Mouse (Mus musculus) C2C12 (cell line): Measurements from ENCODE around the gene Cryba2. TPM values are rescaled to one million over a fixed set of nuclear protein-coding genes. Genes with fewer than 3 reads are reported as not detected.

Experiments used
- H3K27me3 ChIP-seq: one replicate; pipeline ENCODE4 v1.6.1; 2011; ENCODE audit not compliant: control insufficient read depth, insufficient read depth, insufficient read length
- H3K36me3 ChIP-seq: one replicate; pipeline ENCODE4 v1.6.1; 2011; ENCODE audit not compliant: control insufficient read depth, insufficient read depth
- H3K4me3 ChIP-seq: one replicate; pipeline ENCODE4 v1.5.1; 2011; ENCODE audit warnings: mild to moderate bottlenecking, control low read depth; ENCODE audit not compliant: poor library complexity, insufficient read depth, severe bottlenecking
- H3K79me2 ChIP-seq: one replicate; pipeline ENCODE4 v1.6.1; 2011; ENCODE audit not compliant: control insufficient read depth, insufficient read depth
- H3K79me3 ChIP-seq: one replicate; pipeline ENCODE4 v1.6.1; 2011; ENCODE audit warnings: low read depth, control low read depth
- H3ac ChIP-seq: one replicate; pipeline ENCODE3; 2011; ENCODE audit warnings: low read depth; ENCODE audit not compliant: control insufficient read depth, insufficient read length
- CEBPB ChIP-seq: IDR thresholded peaks from one replicate; pipeline ENCODE4 v1.6.1; 2011; ENCODE audit warnings: low read depth, mild to moderate bottlenecking, control low read depth, moderate library complexity
- CTCF ChIP-seq: IDR thresholded peaks from one replicate; pipeline ENCODE4 v1.5.1; 2011; ENCODE audit not compliant: control insufficient read depth, insufficient read depth, insufficient read length
- FOSL1 ChIP-seq: IDR thresholded peaks from one replicate; pipeline ENCODE4 v1.8.0; 2011; ENCODE audit warnings: mild to moderate bottlenecking, low read length; ENCODE audit not compliant: poor library complexity, insufficient read depth, severe bottlenecking
- MAX ChIP-seq: IDR thresholded peaks from one replicate; pipeline ENCODE4 v1.6.1; 2011; ENCODE audit warnings: mild to moderate bottlenecking, control low read depth
- MYOD1 ChIP-seq: IDR thresholded peaks from one replicate; pipeline ENCODE4 v1.6.1; 2011; ENCODE audit warnings: low read depth; ENCODE audit not compliant: control insufficient read depth, insufficient read length
- MYOG ChIP-seq: IDR thresholded peaks from one replicate; pipeline ENCODE4 v1.6.1; 2011; ENCODE audit not compliant: control insufficient read depth, insufficient read length; ENCODE audit errors: extremely low read depth
- USF1 ChIP-seq: IDR thresholded peaks from one replicate; pipeline ENCODE4 v1.6.1; 2011; ENCODE audit warnings: low read depth, mild to moderate bottlenecking, control low read depth, moderate library complexity
- polyA plus RNA-seq: library from polyadenylated mRNA; unstranded; fragments of >200 nt; fragmentation: generic; extraction: Trizol; gene quantifications from one replicate; pipeline ENCODE4 v1.2.1, GENCODE M21; 2012; ENCODE audit warnings: missing spikeins

The Cryba2 gene
- polyA plus RNA-seq, 1 experiment, result not detected

DNA sequence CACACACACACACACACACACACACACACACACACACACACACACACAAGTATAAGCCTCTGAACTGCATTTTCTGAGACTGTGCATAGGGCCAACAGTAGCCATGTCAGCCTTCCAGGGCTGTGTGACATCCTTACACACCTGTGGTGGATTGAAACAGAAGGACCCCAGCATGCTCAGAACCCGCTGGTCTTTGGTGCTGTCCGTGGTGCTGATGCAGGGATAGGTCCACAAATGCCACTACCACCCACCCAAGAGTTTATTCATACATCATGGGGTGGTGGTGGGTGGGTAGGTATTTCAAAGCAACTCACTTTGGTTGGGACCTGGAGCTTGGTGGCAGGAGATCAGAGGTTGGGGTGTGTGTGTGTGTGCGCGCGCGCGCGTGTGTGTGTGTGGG, 1.4 kb downstream of the Cryba2 start:
- Histone ChIP-seq H3K79me2 (no peaks in the 10 kb centered on the region), H3K79me3 (no peaks in the 10 kb centered on the region), H3ac (no peak overlapping the region), H3K27me3 (peaks cover 48% of the 10 kb centered on the region), H3K4me3 (no peak overlapping the region), H3K36me3 (no peaks in the 10 kb centered on the region)
- TF ChIP-seq USF1, result no peak
- no peak for TF ChIP-seq MYOG
- no peak for TF ChIP-seq FOSL1
- TF ChIP-seq CEBPB, result no peak
- TF ChIP-seq MYOD1, result no peak
- no peak for TF ChIP-seq MAX
- TF ChIP-seq CTCF, result no peak

DNA sequence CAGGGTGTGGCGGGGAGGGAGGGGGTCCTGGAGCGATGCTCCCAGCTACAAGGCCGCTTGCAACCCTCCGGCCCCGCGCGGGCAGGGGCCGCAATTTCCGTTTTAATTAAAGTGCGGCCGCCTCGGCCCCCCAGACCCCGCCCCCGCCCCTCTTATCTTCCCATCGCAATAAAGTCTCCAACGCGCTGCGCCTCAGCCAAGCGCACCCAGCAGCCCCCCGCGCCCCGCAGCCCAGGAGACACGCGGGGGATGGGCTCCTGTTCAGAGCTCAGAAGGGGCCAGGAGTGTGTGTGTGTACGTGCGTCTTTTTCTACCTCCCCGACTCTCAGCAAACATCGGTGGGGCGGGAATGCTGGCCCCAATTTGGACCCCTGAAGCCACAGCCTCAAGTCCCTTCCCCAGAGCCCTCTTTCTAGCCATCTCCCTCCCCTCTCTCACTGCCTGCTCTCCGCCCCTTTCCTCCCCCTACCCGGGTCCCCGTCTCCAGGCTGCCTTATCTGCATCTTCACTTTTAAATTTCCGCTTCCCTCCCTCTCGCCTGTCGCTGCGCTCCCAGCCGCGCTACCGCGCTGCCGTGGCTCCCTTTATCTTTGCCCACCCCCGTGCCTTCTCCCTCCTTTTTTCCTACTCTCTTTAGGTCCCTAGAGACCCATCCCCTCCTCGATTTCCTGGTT, 7.4 kb downstream of the Cryba2 start, which contains the start of gene Fev:
Gene Fev (minus strand): TSS at position 51 of the 674 bp plus-strand sequence.
- no peaks in the 10 kb centered on the region for H3K36me3 ChIP-seq
- H3K79me2 ChIP-seq, result no peaks in the 10 kb centered on the region
- TF ChIP-seq USF1 (no peak), FOSL1 (no peak), CEBPB (no peak), MAX (no peak), MYOD1 (no peak), CTCF (no peak), MYOG (no peak)
- H3K79me3 ChIP-seq, result no peaks in the 10 kb centered on the region
- no peak within 1 kb of the TSS for H3ac ChIP-seq
- H3K27me3 ChIP-seq, result peaks cover 74% of the 10 kb centered on the region
- H3K4me3 ChIP-seq, result no peak within 1 kb of the TSS

DNA sequence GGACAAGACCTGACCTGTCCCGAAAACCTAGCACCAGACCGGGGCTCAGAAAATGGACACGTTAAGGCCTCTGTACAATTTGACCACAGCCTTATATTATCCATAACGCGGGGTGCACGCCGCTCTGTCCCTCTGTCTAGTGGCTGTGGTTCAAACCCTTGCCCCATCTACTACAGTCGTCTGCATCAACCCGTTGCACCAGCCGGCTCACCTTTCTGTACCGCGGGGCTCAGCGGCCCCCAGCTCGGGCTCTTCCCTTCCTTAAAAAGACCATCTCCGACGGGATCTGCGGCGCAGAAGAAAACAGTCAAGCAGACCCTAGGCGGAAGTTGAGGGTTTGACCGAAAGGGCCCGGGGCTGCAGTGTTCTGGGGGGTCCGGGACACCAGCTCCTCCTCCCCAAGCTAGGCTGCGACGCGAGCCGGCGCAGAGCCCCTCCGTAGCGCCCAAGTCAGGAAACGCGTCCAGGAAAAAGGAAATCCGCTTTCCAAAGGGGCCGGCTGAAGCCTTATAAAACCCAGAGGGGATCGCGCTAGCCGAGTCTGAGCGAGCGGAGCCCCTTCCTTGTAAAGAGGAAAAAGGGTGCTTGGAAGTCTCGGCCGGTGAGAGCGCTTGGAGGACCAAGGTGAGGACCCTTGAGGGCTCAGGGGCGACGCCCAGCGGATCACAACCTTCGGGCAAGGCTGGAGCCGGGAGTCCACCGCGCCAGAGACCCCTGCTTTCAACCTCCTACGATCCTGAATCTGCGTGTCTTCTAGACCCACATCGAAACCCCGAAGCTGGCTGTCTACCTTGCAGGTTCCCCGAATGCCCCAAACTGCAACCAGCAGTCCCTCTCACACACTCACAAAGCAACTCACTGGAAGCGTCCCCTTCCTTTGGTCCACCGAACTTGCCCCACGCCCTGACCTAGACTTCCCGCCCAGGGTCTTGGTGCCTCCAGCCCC, 8.5 kb downstream of the Cryba2 start:
- no peak overlapping the region for H3ac ChIP-seq
- no peaks in the 10 kb centered on the region for H3K79me3 ChIP-seq
- H3K36me3 ChIP-seq, result no peaks in the 10 kb centered on the region
- peaks cover 71% of the 10 kb centered on the region for H3K27me3 ChIP-seq
- H3K79me2 ChIP-seq, result no peaks in the 10 kb centered on the region
- H3K4me3 ChIP-seq, result no peak overlapping the region
- TF ChIP-seq CTCF (no peak), MYOG (no peak), MAX (no peak)

GRCm38 (mm10) chr1:74883441-74883840, 9.5 kb downstream of the Cryba2 start:
- no peak overlapping the region for H3ac ChIP-seq
- H3K79me3 ChIP-seq, result no peaks in the 10 kb centered on the region
- H3K27me3 ChIP-seq, result peaks cover 76% of the 10 kb centered on the region
- no peaks in the 10 kb centered on the region for H3K79me2 ChIP-seq
- no peaks in the 10 kb centered on the region for H3K36me3 ChIP-seq
- TF ChIP-seq CEBPB (no peak), CTCF (no peak), MAX (no peak), USF1 (no peak), FOSL1 (no peak), MYOD1 (no peak), MYOG (no peak)
- H3K4me3 ChIP-seq, result no peak overlapping the region

GRCm38 (mm10) chr1:74882828-74883227, 10.1 kb downstream of the Cryba2 start:
- TF ChIP-seq MYOD1 (no peak), MAX (no peak), USF1 (no peak), MYOG (no peak), FOSL1 (no peak), CTCF (no peak), CEBPB (no peak)
- Histone ChIP-seq H3K79me3 (no peaks in the 10 kb centered on the region), H3ac (no peak overlapping the region), H3K36me3 (no peaks in the 10 kb centered on the region), H3K27me3 (peaks cover 76% of the 10 kb centered on the region), H3K4me3 (no peak overlapping the region), H3K79me2 (no peaks in the 10 kb centered on the region)
